Mouse (Mus musculus) heart, postnatal 36 days (tissue): Measurements from ENCODE around the gene Man2b2. TPM values are rescaled to one million over a fixed set of nuclear protein-coding genes. Genes with fewer than 3 reads are reported as not detected.

ENCODE experiments used
- DNase-seq, 2 experiments: peaks; one replicate each; pipeline ENCODE4 v3.0.0; 2021 to 2022
- intact Hi-C: fragments of 180-260 bp; cut with DNase I; formaldehyde crosslinking; loops from one replicate; pipeline ENCODE4 v1.15.1; 2025
- total RNA-seq, 2 experiments: library from RNA; stranded (reverse); gene quantifications; 2 replicates each; pipeline ENCODE4 v1.2.3; 2021

Man2b2 gene
- total RNA-seq: 10 to 100 TPM; 17.8 to 20.0 TPM

- intact Hi-C loops: no loop called here
- peak; percentile 92 to 96 for DNase-seq
Measured at GRCm38 (mm10) chr5:36829913-36830879, at the start of gene Man2b2. Man2b2 (minus strand) TSS chr5:36830653.

GRCm38 (mm10) chr5:36878801-36879200, 48.3 kb upstream of the Man2b2 start:
- no peak for DNase-seq
- intact Hi-C loops: no loop called here

GRCm38 (mm10) chr5:36877641-36878040, 47.2 kb upstream of the Man2b2 start:
- no peak for DNase-seq
- intact Hi-C loops: no loop called here

- DNase-seq: no peak
- intact Hi-C loops: no loop called here
Measured at GRCm38 (mm10) chr5:36876777-36877396, 46.4 kb upstream of the Man2b2 start.

- intact Hi-C loops: no loop called here
- DNase-seq: no peak
Measured at GRCm38 (mm10) chr5:36875956-36876355, 45.5 kb upstream of the Man2b2 start.

- DNase-seq: no peak
- intact Hi-C loops: no loop called here
Measured at GRCm38 (mm10) chr5:36870916-36871315, 40.5 kb upstream of the Man2b2 start.

- DNase-seq: no peak
- intact Hi-C loops: no loop called here
Measured at GRCm38 (mm10) chr5:36869578-36870236, 39.3 kb upstream of the Man2b2 start.

GRCm38 (mm10) chr5:36869186-36869577, 38.7 kb upstream of the Man2b2 start:
- DNase-seq: no peak
- intact Hi-C loops: no loop called here

- no peak for DNase-seq
- intact Hi-C loops: no loop called here
Measured at GRCm38 (mm10) chr5:36868266-36869090, 38.0 kb upstream of the Man2b2 start, which contains the start of gene Ppp2r2c. Ppp2r2c (plus strand) TSS chr5:36868513.

GRCm38 (mm10) chr5:36867561-36867960, 37.1 kb upstream of the Man2b2 start:
- DNase-seq: no peak
- intact Hi-C loops: no loop called here

- DNase-seq: no peak
- intact Hi-C loops: no loop called here
Measured at GRCm38 (mm10) chr5:36866701-36867250, 36.3 kb upstream of the Man2b2 start.

GRCm38 (mm10) chr5:36861084-36861483, 30.6 kb upstream of the Man2b2 start:
- intact Hi-C loops: no loop called here
- no peak for DNase-seq

GRCm38 (mm10) chr5:36857546-36857945, 27.1 kb upstream of the Man2b2 start:
- no peak for DNase-seq
- intact Hi-C loops: no loop called here

- DNase-seq: no peak
- intact Hi-C loops: no loop called here
Measured at GRCm38 (mm10) chr5:36856529-36856928, 26.1 kb upstream of the Man2b2 start.

- intact Hi-C loops: no loop called here
- no peak for DNase-seq
Measured at GRCm38 (mm10) chr5:36855180-36855579, 24.7 kb upstream of the Man2b2 start.

GRCm38 (mm10) chr5:36851572-36851971, 21.1 kb upstream of the Man2b2 start:
- intact Hi-C loops: no loop called here
- no peak for DNase-seq

GRCm38 (mm10) chr5:36844490-36844889, 14.0 kb upstream of the Man2b2 start:
- DNase-seq: no peak
- intact Hi-C loops: no loop called here

- intact Hi-C loops: no loop called here
- no peak for DNase-seq
Measured at GRCm38 (mm10) chr5:36841701-36842100, 11.2 kb upstream of the Man2b2 start.

- intact Hi-C loops: no loop called here
- no peak for DNase-seq
Measured at GRCm38 (mm10) chr5:36840092-36840491, 9.6 kb upstream of the Man2b2 start.

GRCm38 (mm10) chr5:36839602-36840001, 9.1 kb upstream of the Man2b2 start:
- intact Hi-C loops: loop anchor here (5.0 kb wide), 2 partner anchors 98 to 163 kb away; no protein-coding TSS in a partner anchor

More at GRCm38 (mm10) chr5:36839602-36840001, 9.1 kb upstream of the Man2b2 start:
- DNase-seq: no peak
